Mouse (Mus musculus) granulocyte monocyte progenitor cell, adult 5-6 weeks (primary cell): ENCODE results near the gene Spty2d1. TPM values are rescaled to one million over a fixed set of nuclear protein-coding genes. Genes with fewer than 3 reads are reported as not detected.

Experiments used
- total RNA-seq, 2 experiments: library from RNA; stranded (forward) in 1 of 2; stranded (reverse) in 1 of 2; fragments of 200-712, 200-1000 nt in 1 of 2; fragments of >200 nt in 1 of 2; fragmentation: Nextera tagmentation in 1 of 2; gene quantifications; 2 replicates each; pipeline ENCODE4 v1.2.3; 2014 to 2017

The Spty2d1 gene
- total RNA-seq, 2 experiments from 2014 or later = 24.6 TPM

Other genes starting within 250 kb of the Spty2d1 start
- 17.0 and 32.8 TPM in 2 replicates for gene Hps5, start 212.3 kb downstream of the Spty2d1 start, total RNA-seq (2014; fragmentation: Nextera tagmentation)
- 19.1 and 27.6 TPM in 2 replicates for gene Hps5, start 212.3 kb downstream of the Spty2d1 start, total RNA-seq (2017)
- 30.3 and 46.6 TPM in 2 replicates for gene Gtf2h1, start 212.3 kb downstream of the Spty2d1 start, total RNA-seq (2014; fragmentation: Nextera tagmentation)
- 67.0 and 83.9 TPM in 2 replicates for gene Gtf2h1, start 212.3 kb downstream of the Spty2d1 start, total RNA-seq (2017)
- 641 and 708 TPM in 2 replicates for gene Ldha, start 166.9 kb downstream of the Spty2d1 start, total RNA-seq (2014; fragmentation: Nextera tagmentation)
- gene Ldha, start 166.9 kb downstream of the Spty2d1 start, total RNA-seq (2017) = 507 and 538 TPM in 2 replicates
- gene Ldhc, start 147.2 kb downstream of the Spty2d1 start, total RNA-seq (2014; fragmentation: Nextera tagmentation) = 3.5 TPM in 1 of 2 replicates, not detected in the other
- 1.2 TPM in 1 of 2 replicates, not detected in the other for gene Ldhc, start 147.2 kb downstream of the Spty2d1 start, total RNA-seq (2017)
- gene Tsg101, start 88.4 kb downstream of the Spty2d1 start, total RNA-seq (2014; fragmentation: Nextera tagmentation) = 79.0 and 140 TPM in 2 replicates
- gene Tsg101, start 88.4 kb downstream of the Spty2d1 start, total RNA-seq (2017) = 33.1 and 43.8 TPM in 2 replicates
- gene Uevld, start 49.9 kb downstream of the Spty2d1 start, total RNA-seq (2014; fragmentation: Nextera tagmentation) = 8.7 and 13.5 TPM in 2 replicates
- gene Uevld, start 49.9 kb downstream of the Spty2d1 start, total RNA-seq (2017) = 9.8 and 12.9 TPM in 2 replicates
- gene Gm9999, start 24.8 kb downstream of the Spty2d1 start, total RNA-seq (2014; fragmentation: Nextera tagmentation) = not detected in 2 replicates
- gene Gm9999, start 24.8 kb downstream of the Spty2d1 start, total RNA-seq (2017) = not detected in 2 replicates
- gene Tmem86a, start 42.2 kb upstream of the Spty2d1 start, total RNA-seq (2014; fragmentation: Nextera tagmentation) = 1.8 and 4.2 TPM in 2 replicates
- 0.99 and 2.7 TPM in 2 replicates for gene Tmem86a, start 42.2 kb upstream of the Spty2d1 start, total RNA-seq (2017)
- not detected in 2 replicates for gene Ptpn5, start 125.3 kb upstream of the Spty2d1 start, total RNA-seq (2014; fragmentation: Nextera tagmentation)
- gene Ptpn5, start 125.3 kb upstream of the Spty2d1 start, total RNA-seq (2017) = not detected in 2 replicates
- gene Mrgpra6, start 196.5 kb upstream of the Spty2d1 start, total RNA-seq (2014; fragmentation: Nextera tagmentation) = not detected in 2 replicates
- gene Mrgpra6, start 196.5 kb upstream of the Spty2d1 start, total RNA-seq (2017) = not detected in 2 replicates
- gene Mrgpra9, start 244.4 kb upstream of the Spty2d1 start, total RNA-seq (2014; fragmentation: Nextera tagmentation) = not detected in 2 replicates
- gene Mrgpra9, start 244.4 kb upstream of the Spty2d1 start, total RNA-seq (2017) = not detected in 2 replicates